Mouse (Mus musculus) lung, embryonic 16.5 days (tissue): ENCODE data around the gene Mas1. TPM values are rescaled to one million over a fixed set of nuclear protein-coding genes. Genes with fewer than 3 reads are reported as not detected.

ENCODE experiments used
- ATAC-seq: fragments of 200-750 bp; cut with Nextera tagmentation; 2 replicates; pipeline ENCODE4 v1.8.0; 2017; ENCODE audit warnings: low read depth, mild to moderate bottlenecking, moderate library complexity
- H3K27ac ChIP-seq: fragments of 300-500 bp; sonication (generic); 2 replicates; pipeline ENCODE4 v1.5.1; 2014; ENCODE audit warnings: mild to moderate bottlenecking, control low read depth, low read length
- H3K27me3 ChIP-seq: fragments of 300-500 bp; sonication (generic); 2 replicates; pipeline ENCODE4 v1.6.1; 2014; ENCODE audit warnings: low read depth, low read length, mixed read lengths; ENCODE audit not compliant: control insufficient read depth, insufficient read depth
- H3K36me3 ChIP-seq: fragments of 300-500 bp; sonication (generic); 2 replicates; pipeline ENCODE4 v1.6.1; 2014; ENCODE audit warnings: low read length; ENCODE audit not compliant: control insufficient read depth, insufficient read depth
- H3K4me1 ChIP-seq: fragments of 300-500 bp; sonication (generic); replicated peaks from 2 replicates; pipeline ENCODE4 v1.6.1; 2014; ENCODE audit warnings: low read length, mixed read lengths; ENCODE audit not compliant: control insufficient read depth, insufficient read depth
- H3K4me2 ChIP-seq: fragments of 300-500 bp; sonication (generic); 2 replicates; pipeline ENCODE4 v1.6.1; 2014; ENCODE audit warnings: low read depth, low read length, control low read depth
- H3K4me3 ChIP-seq: fragments of 300-500 bp; sonication (generic); 2 replicates; pipeline ENCODE4 v1.5.1; 2014; ENCODE audit warnings: mild to moderate bottlenecking, low read length, control low read depth
- H3K9ac ChIP-seq: fragments of 300-500 bp; sonication (generic); 2 replicates; pipeline ENCODE4 v1.6.1; 2014; ENCODE audit warnings: low read length, control low read depth
- H3K9me3 ChIP-seq: fragments of 300-500 bp; sonication (generic); 2 replicates; pipeline ENCODE4 v1.6.1; 2016; ENCODE audit warnings: low read length; ENCODE audit not compliant: control insufficient read depth
- WGBS: fragments of 180-500 bp; shearing (Covaris S2); extraction: QIAGEN DNeasy Blood & Tissue Kit; methylation state at CpG from one replicate; pipeline ENCODE4 v1.1.7; 2014; 5-methylcytosine and 5-hydroxymethylcytosine counted together
- polyA plus RNA-seq: library from polyadenylated mRNA; unstranded; fragments of >200 nt; fragmentation: Nextera tagmentation; extraction: Ambion mirVana; gene quantifications from 2 replicates; pipeline ENCODE4 v1.2.1, GENCODE M21; 2015

Mas1 gene
- polyA plus RNA-seq, 1 experiment from 2014 or later, result 0.40 TPM

DNA sequence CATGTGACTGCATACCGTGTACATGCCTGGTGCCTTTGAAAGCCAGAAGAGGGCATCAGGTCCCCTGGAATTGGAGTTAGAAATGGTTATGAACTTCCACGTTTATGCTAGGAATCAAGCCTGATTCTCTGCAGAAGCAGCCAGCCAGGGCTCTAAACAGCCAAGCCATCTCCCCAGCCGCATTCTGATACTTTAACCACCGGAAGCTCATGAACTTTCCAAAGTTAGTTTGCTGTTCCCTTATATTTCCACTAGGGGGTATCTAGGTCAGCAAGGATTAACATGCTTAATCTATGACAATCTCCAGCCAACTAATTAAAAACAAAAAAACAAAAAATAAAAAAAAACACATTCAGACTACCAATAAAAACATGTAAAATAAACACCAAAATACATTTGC lies 9.9 kb downstream of the Mas1 start:
- Histone ChIP-seq H3K4me1 (peaks cover 3% of the 10 kb centered on the region; the same call in 1 of the 2 replicates), H3K4me3 (no peak overlapping the region), H3K36me3 (no peaks in the 10 kb centered on the region), H3K9ac (no peak overlapping the region), H3K27me3 (no peaks in the 10 kb centered on the region), H3K4me2 (no peak overlapping the region), H3K27ac (no peak overlapping the region), H3K9me3 (no peaks in the 10 kb centered on the region)
- 46% methylated on average over 4 of the region's 4 CpGs for WGBS
- no peak for ATAC-seq

DNA sequence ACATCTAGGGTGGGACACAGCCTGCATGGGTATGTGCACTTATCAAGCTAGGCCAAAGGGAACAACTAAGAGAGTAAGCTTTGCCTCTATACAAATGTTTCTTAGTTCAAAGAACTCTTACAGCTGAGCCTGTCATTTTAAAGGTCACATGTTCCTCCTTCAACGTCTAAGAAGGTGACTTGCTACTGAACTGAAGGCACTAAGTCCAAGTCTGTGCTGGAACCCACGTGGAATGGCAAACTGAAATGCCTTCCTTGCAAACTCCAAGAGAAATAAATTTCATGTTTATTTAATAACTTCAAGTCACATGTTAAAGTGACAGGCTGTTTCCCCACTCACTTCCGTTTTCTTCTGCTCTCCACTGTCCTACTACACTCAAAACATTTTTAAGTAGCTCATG lies 10.5 kb downstream of the Mas1 start:
- no peaks in the 10 kb centered on the region for H3K9me3 ChIP-seq
- H3K27ac ChIP-seq, result no peak overlapping the region
- no peak overlapping the region for H3K9ac ChIP-seq
- peaks cover 3% of the 10 kb centered on the region; the same call in 1 of the 2 replicates for H3K4me1 ChIP-seq
- no peak for ATAC-seq
- H3K4me2 ChIP-seq, result no peak overlapping the region
- H3K27me3 ChIP-seq, result no peaks in the 10 kb centered on the region
- no peak overlapping the region for H3K4me3 ChIP-seq
- H3K36me3 ChIP-seq, result no peaks in the 10 kb centered on the region
- WGBS, result 15% methylated on average over 3 of the region's 3 CpGs

DNA sequence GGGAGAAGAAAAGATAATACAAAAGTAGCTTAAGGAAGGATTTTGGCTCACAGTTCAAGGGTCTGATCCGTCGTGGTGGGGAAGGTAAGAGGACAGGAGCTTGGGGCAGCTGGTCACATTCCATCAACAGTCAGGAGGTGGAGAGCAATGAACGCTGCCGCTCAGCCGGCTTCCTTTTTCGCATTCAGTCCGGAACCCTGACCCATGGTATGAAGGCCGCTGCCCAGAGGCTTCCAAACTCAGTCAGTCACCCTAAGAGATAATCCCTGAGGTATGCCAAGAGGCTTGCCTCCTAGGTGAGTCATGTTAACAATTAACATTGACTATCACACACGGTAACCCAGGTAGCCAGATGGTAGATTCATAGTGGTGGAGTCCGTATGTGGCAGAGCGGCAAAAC lies 13.6 kb downstream of the Mas1 start:
- no peaks in the 10 kb centered on the region for H3K27me3 ChIP-seq
- 92% methylated on average over 11 of the region's 11 CpGs for WGBS
- peaks cover 3% of the 10 kb centered on the region; the same call in 1 of the 2 replicates for H3K4me1 ChIP-seq
- no peak overlapping the region for H3K9ac ChIP-seq
- no peak overlapping the region for H3K27ac ChIP-seq
- no peak for ATAC-seq
- H3K4me2 ChIP-seq, result no peak overlapping the region
- no peaks in the 10 kb centered on the region for H3K36me3 ChIP-seq
- no peak overlapping the region for H3K4me3 ChIP-seq
- H3K9me3 ChIP-seq, result no peaks in the 10 kb centered on the region

DNA sequence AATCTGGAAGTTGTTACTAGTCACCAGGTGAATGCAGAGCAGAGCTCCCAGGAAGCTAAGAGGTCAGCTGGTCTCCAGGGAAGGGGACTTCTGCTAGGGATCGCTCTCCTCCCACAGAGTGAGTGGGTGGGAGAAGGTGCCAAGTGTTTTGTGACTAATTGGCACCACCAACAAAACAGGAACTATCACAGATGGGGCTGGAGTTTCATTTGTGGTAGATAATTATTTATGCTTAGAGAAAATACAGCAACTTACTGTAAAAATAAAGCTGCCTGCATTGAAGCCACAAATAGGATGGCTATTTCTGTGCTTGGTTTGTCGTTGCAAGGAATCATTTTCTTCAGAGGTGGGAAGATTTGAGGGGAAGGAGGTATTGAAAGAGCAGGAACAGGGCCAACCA lies 14.1 kb downstream of the Mas1 start:
- Histone ChIP-seq H3K36me3 (no peaks in the 10 kb centered on the region), H3K4me1 (peaks cover 3% of the 10 kb centered on the region; the same call in 1 of the 2 replicates), H3K9me3 (no peaks in the 10 kb centered on the region), H3K4me3 (no peak overlapping the region), H3K27ac (no peak overlapping the region), H3K27me3 (no peaks in the 10 kb centered on the region), H3K9ac (no peak overlapping the region), H3K4me2 (no peak overlapping the region)
- WGBS, result 67% methylated on average over 2 of the region's 2 CpGs
- ATAC-seq, result no peak

DNA sequence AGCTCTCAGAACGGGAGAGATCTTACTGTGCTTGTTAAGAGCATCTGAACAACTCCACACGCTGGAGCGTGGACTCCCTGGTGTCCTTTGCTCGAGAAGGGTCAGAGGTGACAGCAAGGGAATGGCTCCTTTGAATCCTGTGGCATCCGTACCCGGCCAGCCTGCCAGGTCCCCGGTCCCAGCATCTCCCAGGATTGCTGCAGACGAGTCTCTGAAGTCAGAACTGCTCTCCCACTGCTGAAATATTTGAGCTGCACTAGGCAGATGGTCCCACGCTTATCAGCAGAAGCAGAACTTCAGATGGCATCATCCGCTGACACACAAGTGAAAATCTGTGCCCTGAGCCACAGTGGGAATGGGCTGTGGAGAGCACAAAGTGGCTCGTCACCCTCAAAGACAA lies 16.3 kb downstream of the Mas1 start:
- Histone ChIP-seq H3K9me3 (no peaks in the 10 kb centered on the region), H3K9ac (no peak overlapping the region), H3K4me2 (no peak overlapping the region), H3K27me3 (no peaks in the 10 kb centered on the region), H3K27ac (no peak overlapping the region), H3K4me3 (no peak overlapping the region), H3K4me1 (no peaks in the 10 kb centered on the region), H3K36me3 (no peaks in the 10 kb centered on the region)
- WGBS, result 74% methylated on average over 11 of the region's 11 CpGs
- no peak for ATAC-seq

DNA sequence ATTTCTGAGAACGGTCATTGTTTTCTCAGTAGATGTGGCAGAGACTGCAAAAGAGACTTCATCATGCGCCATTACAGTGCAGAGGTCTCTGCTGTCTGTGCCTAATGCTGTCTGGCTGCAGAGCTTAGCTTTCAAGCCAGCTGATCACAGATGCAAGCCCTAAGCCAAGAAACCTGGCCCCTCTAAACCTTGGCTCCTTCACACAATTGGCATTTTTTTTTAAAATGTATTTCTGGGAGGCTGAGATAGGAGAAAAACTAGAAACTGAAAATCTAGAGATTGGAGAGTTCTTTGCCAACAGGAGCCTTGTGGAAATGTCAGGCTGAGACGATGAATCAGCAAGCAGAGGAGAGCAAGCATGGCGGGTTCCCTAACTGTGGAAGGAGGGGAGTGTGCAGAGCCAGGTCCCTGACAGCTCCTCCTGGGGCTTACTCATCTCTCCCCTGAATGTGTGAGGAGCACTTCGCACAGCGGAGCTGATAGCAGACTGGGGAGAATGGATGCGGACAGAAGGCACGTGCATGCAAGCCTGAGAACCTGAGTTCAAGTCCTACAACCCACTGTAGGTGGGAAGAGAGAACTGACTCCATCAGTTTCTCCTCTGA lies 18.1 kb downstream of the Mas1 start:
- H3K9ac ChIP-seq, result no peak overlapping the region
- H3K36me3 ChIP-seq, result no peaks in the 10 kb centered on the region
- no peak overlapping the region for H3K4me3 ChIP-seq
- no peak for ATAC-seq
- H3K4me1 ChIP-seq, result peaks cover 4% of the 10 kb centered on the region; the same call in 1 of the 2 replicates
- 77% methylated on average over 8 of the region's 8 CpGs for WGBS
- H3K4me2 ChIP-seq, result no peak overlapping the region
- H3K27ac ChIP-seq, result no peak overlapping the region
- H3K27me3 ChIP-seq, result no peaks in the 10 kb centered on the region
- H3K9me3 ChIP-seq, result no peaks in the 10 kb centered on the region

DNA sequence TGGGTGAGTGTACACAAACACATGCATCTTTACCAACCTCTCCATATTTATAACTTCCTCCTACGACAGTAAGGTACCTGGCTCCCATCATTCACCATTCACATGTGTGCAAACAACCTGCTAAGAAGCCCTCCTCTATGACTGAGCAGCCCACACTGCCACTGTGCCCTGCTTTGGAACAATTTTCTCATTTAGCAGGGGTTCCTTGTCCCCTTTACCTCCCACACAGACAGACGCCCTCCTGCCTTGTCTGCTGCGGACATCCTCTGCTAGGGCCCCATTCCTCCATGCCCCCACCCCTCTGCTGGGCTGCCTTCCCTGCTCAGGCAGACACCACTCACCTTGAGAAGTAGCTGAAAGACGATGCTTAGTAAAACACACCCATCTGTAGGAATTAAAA lies 20.2 kb downstream of the Mas1 start:
- H3K9ac ChIP-seq, result no peak overlapping the region

DNA sequence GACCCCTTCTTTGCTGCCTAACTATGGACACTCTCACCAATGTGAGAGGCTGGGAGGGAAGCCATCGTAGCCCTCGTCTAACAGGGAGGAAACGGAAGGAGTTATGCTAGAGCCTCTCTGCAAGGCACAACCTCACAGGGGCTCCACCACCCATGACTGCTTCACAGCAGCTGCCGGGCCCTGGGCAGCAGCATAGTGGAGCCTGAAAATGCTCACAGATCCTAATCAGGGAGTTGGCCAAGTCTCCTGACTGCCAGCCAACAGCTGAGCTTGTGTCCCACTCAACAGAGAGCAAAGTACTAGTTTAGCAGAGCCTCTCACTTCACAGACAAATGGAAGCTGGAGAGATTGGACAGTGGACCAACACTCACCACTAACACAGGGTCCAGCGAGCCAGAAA lies 21.5 kb downstream of the Mas1 start:
- Histone ChIP-seq H3K9me3 (no peaks in the 10 kb centered on the region), H3K4me2 (no peak overlapping the region), H3K27ac (no peak overlapping the region), H3K27me3 (no peaks in the 10 kb centered on the region), H3K36me3 (no peaks in the 10 kb centered on the region), H3K4me1 (peaks cover 7% of the 10 kb centered on the region; the same call in 1 of the 2 replicates), H3K4me3 (no peak overlapping the region), H3K9ac (no peak overlapping the region)
- peak; percentile 41; the same call in 1 of the 2 replicates for ATAC-seq
- 44% methylated on average over 5 of the region's 5 CpGs for WGBS

More for the DNA sequence above, 20.2 kb downstream of the Mas1 start:
- no peak overlapping the region for H3K27ac ChIP-seq
- peaks cover 7% of the 10 kb centered on the region; the same call in 1 of the 2 replicates for H3K4me1 ChIP-seq
- no peaks in the 10 kb centered on the region for H3K27me3 ChIP-seq
- no peaks in the 10 kb centered on the region for H3K9me3 ChIP-seq
- WGBS, result 51% methylated on average over 4 of the region's 4 CpGs
- ATAC-seq, result no peak
- no peak overlapping the region for H3K4me2 ChIP-seq
- H3K36me3 ChIP-seq, result no peaks in the 10 kb centered on the region
- H3K4me3 ChIP-seq, result no peak overlapping the region

DNA sequence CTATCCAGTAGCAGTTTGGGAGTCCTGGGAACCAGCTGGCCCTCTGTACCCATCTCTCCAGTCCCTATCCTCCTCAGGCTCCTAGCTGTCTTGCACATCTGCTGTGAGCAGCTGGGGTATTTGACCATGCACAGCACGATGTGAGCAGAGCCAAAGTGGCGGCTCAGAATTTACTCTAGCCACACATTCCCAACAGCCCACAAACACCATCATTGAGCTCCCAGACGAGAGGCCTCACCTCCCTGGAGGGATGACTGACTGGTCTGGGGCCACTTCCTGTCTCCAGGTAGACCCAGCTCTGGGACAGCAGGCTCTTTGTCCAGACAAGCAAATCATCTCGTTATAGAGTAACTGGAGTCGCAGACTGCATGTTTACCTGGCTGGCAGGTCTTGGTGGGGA lies 22.1 kb downstream of the Mas1 start:
- Histone ChIP-seq H3K4me1 (peaks cover 7% of the 10 kb centered on the region; the same call in 1 of the 2 replicates), H3K9me3 (no peaks in the 10 kb centered on the region), H3K27me3 (no peaks in the 10 kb centered on the region), H3K27ac (no peak overlapping the region), H3K4me3 (no peak overlapping the region), H3K9ac (no peak overlapping the region), H3K36me3 (no peaks in the 10 kb centered on the region), H3K4me2 (no peak overlapping the region)
- WGBS, result 23% methylated on average over 5 of the region's 5 CpGs
- 0 out of 2 replicates have a peak, but pooled peaks have one; percentile 26 for ATAC-seq
